Mouse (Mus musculus): Measurements from ENCODE around the gene Egr4. TPM values are rescaled to one million over a fixed set of nuclear protein-coding genes. Genes with fewer than 3 reads are reported as not detected.

The Egr4 gene
- total and polyA plus RNA-seq, 3 experiments: not detected

- in situ Hi-C loops (cut with MboI; ENCODE audit: low pct_ligation_motif_present, low pct_unique_long_range_greater_than_20kb, low sequenced_read_pairs): loop anchor here (25.0 kb wide), 1 partner anchor 447 kb away; the partner anchor contains the start of genes Nat8f1, Nat8f4 and Tprkb
- peaks cover 6% of the 10 kb centered on the region; the same call in 1 of the 2 replicates for H3K79me2 ChIP-seq (replicated peaks; ENCODE audit: control insufficient read depth, extremely low read depth, insufficient read depth, poor library complexity, severe bottlenecking)
- TF ChIP-seq TCF12 (IDR thresholded peaks at IDR 0.05; ENCODE audit: low read depth, low read length): no peak
- TF ChIP-seq POLR2A (IDR thresholded peaks at IDR 0.05; ENCODE audit: low read depth, low read length): no peak
- no peak for TF ChIP-seq MYC (IDR thresholded peaks at IDR 0.05; ENCODE audit: low read depth, low read length)
- no peak for TF ChIP-seq MAX (IDR thresholded peaks at IDR 0.05; ENCODE audit: low read length)
- TF ChIP-seq RAD21 (IDR thresholded peaks at IDR 0.05; ENCODE audit: low read depth, low read length): peak; percentile 5
- TF ChIP-seq GABPA (IDR thresholded peaks at IDR 0.05; ENCODE audit: insufficient replicate concordance, low read depth, low read length): no peak
- TF ChIP-seq CTCF (conservative IDR thresholded peaks at IDR 0.05 in 1 of 2, IDR thresholded peaks at IDR 0.05 in 1 of 2; ENCODE audit: low read depth in 2 of 2, low read length in 2 of 2): peak in 1 of 2 experiments; percentile 42; a peak in 2 of 4 replicates
- peaks cover 0 to 5% of the 10 kb centered on the region in 2 experiments; a peak in 1 of 4 replicates for H3K4me1 ChIP-seq (ENCODE audit: control insufficient read depth in 1 of 2, insufficient read depth in 2 of 2)
- H3K36me3 ChIP-seq (replicated peaks in 1 of 2; ENCODE audit: control insufficient read depth in 1 of 2, insufficient read depth in 1 of 2, low read length in 1 of 2): peaks cover 85 to 97% of the 10 kb centered on the region in 2 experiments
- no peak overlapping the region for H3K9ac ChIP-seq (ENCODE audit: insufficient read depth, low read depth)
- H3K27ac ChIP-seq (ENCODE audit: insufficient read depth, low read depth): no peak overlapping the region
- no peak for DNase-seq (ENCODE audit: extremely low read depth)
- H3K4me2 ChIP-seq (ENCODE audit: insufficient read depth, low read depth, poor library complexity, severe bottlenecking): no peak overlapping the region
- no peaks in the 10 kb centered on the region for H3K9me3 ChIP-seq (replicated peaks; ENCODE audit: low read length)
- H3K27me3 ChIP-seq (replicated peaks): no peaks in the 10 kb centered on the region
- dilution Hi-C loops (cut with MboI; ENCODE audit: extremely low pct_ligation_motif_present, extremely low pct_unique_long_range_greater_than_20kb, low sequenced_read_pairs): no loop called here
- no peak overlapping the region for H3K4me3 ChIP-seq (replicated peaks in 1 of 3; ENCODE audit: low read depth in 2 of 3, low read length in 2 of 3, poor library complexity in 1 of 3)
These were observed 48.0 kb downstream of the Egr4 start for GRCm38 (mm10) chr6:85465381-85465780.

Other genes starting within 250 kb of the Egr4 start
- gene Sfxn5, start 180.2 kb downstream of the Egr4 start, total RNA-seq (2012; rRNA removed): 0.55 and 0.63 TPM in 2 replicates
- 0.66 and 0.88 TPM in 2 replicates for gene Sfxn5, start 180.2 kb downstream of the Egr4 start, total RNA-seq (2014; rRNA removed)
- gene Sfxn5, start 180.2 kb downstream of the Egr4 start, polyA plus RNA-seq (2012; ENCODE audit: insufficient read length, low read depth): 0.93 and 1.4 TPM in 2 replicates
- gene Rab11fip5, start 139.0 kb downstream of the Egr4 start, total RNA-seq (2012; rRNA removed): 0.13 and 0.30 TPM in 2 replicates
- gene Rab11fip5, start 139.0 kb downstream of the Egr4 start, total RNA-seq (2014; rRNA removed): 0.11 and 0.13 TPM in 2 replicates
- gene Rab11fip5, start 139.0 kb downstream of the Egr4 start, polyA plus RNA-seq (2012; ENCODE audit: insufficient read length, low read depth): 0.17 TPM in 1 of 2 replicates, not detected in the other
- not detected in 2 replicates for gene Noto, start 89.7 kb downstream of the Egr4 start, total RNA-seq (2012; rRNA removed)
- not detected in 2 replicates for gene Noto, start 89.7 kb downstream of the Egr4 start, total RNA-seq (2014; rRNA removed)
- not detected in 2 replicates for gene Noto, start 89.7 kb downstream of the Egr4 start, polyA plus RNA-seq (2012; ENCODE audit: insufficient read length, low read depth)
- 68.1 and 84.0 TPM in 2 replicates for gene Smyd5, start 81.6 kb downstream of the Egr4 start, total RNA-seq (2012; rRNA removed)
- gene Smyd5, start 81.6 kb downstream of the Egr4 start, total RNA-seq (2014; rRNA removed): 75.5 and 77.5 TPM in 2 replicates
- gene Smyd5, start 81.6 kb downstream of the Egr4 start, polyA plus RNA-seq (2012; ENCODE audit: insufficient read length, low read depth): 109 and 111 TPM in 2 replicates
- 484 and 566 TPM in 2 replicates for gene Cct7, start 62.1 kb downstream of the Egr4 start, total RNA-seq (2012; rRNA removed)
- 483 and 577 TPM in 2 replicates for gene Cct7, start 62.1 kb downstream of the Egr4 start, total RNA-seq (2014; rRNA removed)
- gene Cct7, start 62.1 kb downstream of the Egr4 start, polyA plus RNA-seq (2012; ENCODE audit: insufficient read length, low read depth): 505 and 599 TPM in 2 replicates
- 11.0 and 18.0 TPM in 2 replicates for gene Pradc1, start 61.6 kb downstream of the Egr4 start, total RNA-seq (2012; rRNA removed)
- 18.8 and 19.9 TPM in 2 replicates for gene Pradc1, start 61.6 kb downstream of the Egr4 start, total RNA-seq (2014; rRNA removed)
- 16.3 and 18.2 TPM in 2 replicates for gene Pradc1, start 61.6 kb downstream of the Egr4 start, polyA plus RNA-seq (2012; ENCODE audit: insufficient read length, low read depth)
- gene Fbxo41, start 10.6 kb downstream of the Egr4 start, total RNA-seq (2012; rRNA removed): 0.04 TPM in 2 replicates
- gene Fbxo41, start 10.6 kb downstream of the Egr4 start, total RNA-seq (2014; rRNA removed): not detected in 2 replicates
- gene Fbxo41, start 10.6 kb downstream of the Egr4 start, polyA plus RNA-seq (2012; ENCODE audit: insufficient read length, low read depth): not detected in 2 replicates
- gene Alms1, start 73.9 kb upstream of the Egr4 start, total RNA-seq (2012; rRNA removed): 3.6 and 3.9 TPM in 2 replicates
- 2.3 and 2.4 TPM in 2 replicates for gene Alms1, start 73.9 kb upstream of the Egr4 start, total RNA-seq (2014; rRNA removed)
- 2.5 and 2.8 TPM in 2 replicates for gene Alms1, start 73.9 kb upstream of the Egr4 start, polyA plus RNA-seq (2012; ENCODE audit: insufficient read length, low read depth)
- gene Nat8f7, start 199.6 kb upstream of the Egr4 start, total RNA-seq (2012; rRNA removed): not detected in 2 replicates
- not detected in 2 replicates for gene Nat8f7, start 199.6 kb upstream of the Egr4 start, total RNA-seq (2014; rRNA removed)
- gene Nat8f7, start 199.6 kb upstream of the Egr4 start, polyA plus RNA-seq (2012; ENCODE audit: insufficient read length, low read depth): not detected in 2 replicates

Measured in CH12.LX (cell line).